Mouse (Mus musculus) kidney, postnatal 0 days (tissue): ENCODE measurements around the gene Smarcd3. TPM values are rescaled to one million over a fixed set of nuclear protein-coding genes. Genes with fewer than 3 reads are reported as not detected.

Source experiments
- ATAC-seq: fragments of 200-750 bp; cut with Nextera tagmentation; replicated peaks from 2 replicates; pipeline ENCODE4 v1.8.0; 2017; ENCODE audit warnings: low read depth, moderate number of reproducible peaks, moderate TSS enrichment, moderate library complexity; ENCODE audit not compliant: low FRiP score
- DNase-seq: peaks from one replicate; pipeline ENCODE4 v3.0.0-alpha.2; 2016; ENCODE audit warnings: low spot score
- H3K27ac ChIP-seq: fragments of 300-500 bp; sonication (generic); 2 replicates; pipeline ENCODE4 v1.5.1; 2014; ENCODE audit warnings: mild to moderate bottlenecking
- H3K27me3 ChIP-seq: fragments of 300-500 bp; sonication (generic); 2 replicates; pipeline ENCODE4 v1.6.1; 2014; ENCODE audit warnings: low read length, mixed read lengths; ENCODE audit not compliant: insufficient read depth
- H3K36me3 ChIP-seq: fragments of 300-500 bp; sonication (generic); 2 replicates; pipeline ENCODE4 v1.6.1; 2014; ENCODE audit warnings: low read length, mixed read lengths; ENCODE audit not compliant: insufficient read depth
- H3K4me1 ChIP-seq: fragments of 300-500 bp; sonication (generic); replicated peaks from 2 replicates; pipeline ENCODE4 v1.6.1; 2014; ENCODE audit warnings: antibody characterized with exemption, low read length, mixed read lengths; ENCODE audit not compliant: insufficient read depth
- H3K4me2 ChIP-seq: fragments of 300-500 bp; sonication (generic); 2 replicates; pipeline ENCODE4 v1.6.1; 2014; ENCODE audit warnings: mild to moderate bottlenecking, low read length, moderate library complexity, mixed read lengths
- H3K4me3 ChIP-seq: fragments of 300-500 bp; sonication (generic); replicated peaks from 2 replicates; pipeline ENCODE4 v1.5.1; 2014; ENCODE audit warnings: low read depth, low read length
- H3K9ac ChIP-seq: fragments of 300-500 bp; sonication (generic); 2 replicates; pipeline ENCODE4 v1.6.1; 2014; ENCODE audit warnings: low read depth, low read length
- H3K9me3 ChIP-seq: fragments of 300-500 bp; sonication (generic); replicated peaks from 2 replicates; pipeline ENCODE4 v1.6.1; 2016; ENCODE audit warnings: low read length, inconsistent platforms, mixed read lengths
- CTCF ChIP-seq: IDR thresholded peaks from 2 replicates; pipeline ENCODE4 v1.5.1; 2016; ENCODE audit warnings: antibody characterized with exemption, low read depth, mild to moderate bottlenecking, moderate library complexity
- WGBS: fragments of 180-500 bp; shearing (Covaris S2); extraction: QIAGEN DNeasy Blood & Tissue Kit; methylation state at CpG from one replicate; pipeline ENCODE4 v1.1.7; 2014; 5-methylcytosine and 5-hydroxymethylcytosine counted together
- polyA plus RNA-seq: library from polyadenylated mRNA; unstranded; fragments of >200 nt; fragmentation: Nextera tagmentation; extraction: Ambion mirVana; gene quantifications from 2 replicates; pipeline ENCODE4 v1.2.1, GENCODE M21; 2015

Gene Smarcd3
- polyA plus RNA-seq, 1 experiment from 2014 or later: 19.7 TPM

GRCm38 (mm10) chr5:24604080-24604655 is 20.0 kb downstream of the Smarcd3 start:
- Histone ChIP-seq H3K4me1 (peaks cover 38% of the 10 kb centered on the region), H3K9me3 (no peaks in the 10 kb centered on the region), H3K36me3 (no peaks in the 10 kb centered on the region), H3K9ac (peak overlapping the region; percentile 82), H3K27me3 (no peaks in the 10 kb centered on the region), H3K4me3 (peak overlapping the region; percentile 74), H3K27ac (peak overlapping the region; percentile 93), H3K4me2 (peak overlapping the region; percentile 55)
- WGBS: 14% methylated on average over 12 of the region's 12 CpGs
- no peak for TF ChIP-seq CTCF
- ATAC-seq (no peak), DNase-seq (no peak)

- WGBS: 55% methylated on average over 8 of the region's 8 CpGs
- Histone ChIP-seq H3K4me2 (peak overlapping the region; percentile 93), H3K9ac (0 out of 2 replicates have a peak overlapping the region, but pooled peaks have one; percentile 13), H3K9me3 (no peaks in the 10 kb centered on the region), H3K27me3 (peaks cover 4% of the 10 kb centered on the region; the same call in 1 of the 2 replicates), H3K36me3 (no peaks in the 10 kb centered on the region), H3K4me3 (no peak overlapping the region), H3K4me1 (peaks cover 44% of the 10 kb centered on the region), H3K27ac (peak overlapping the region; percentile 98)
- TF ChIP-seq CTCF: no peak
- ATAC-seq: no peak
- DNase-seq: no peak
These were observed 20.7 kb downstream of the Smarcd3 start for GRCm38 (mm10) chr5:24603431-24604010.

GRCm38 (mm10) chr5:24602751-24603343 is 21.4 kb downstream of the Smarcd3 start:
- H3K4me2 ChIP-seq: peak overlapping the region; percentile 93
- H3K4me3 ChIP-seq: peak overlapping the region; percentile 59
- H3K36me3 ChIP-seq: no peaks in the 10 kb centered on the region
- H3K27ac ChIP-seq: peak overlapping the region; percentile 98
- TF ChIP-seq CTCF: no peak
- ATAC-seq: peak; percentile 47
- peak; percentile 95 for DNase-seq
- H3K27me3 ChIP-seq: peaks cover 4% of the 10 kb centered on the region; the same call in 1 of the 2 replicates
- no peaks in the 10 kb centered on the region for H3K9me3 ChIP-seq
- H3K9ac ChIP-seq: peak overlapping the region; percentile 77
- H3K4me1 ChIP-seq: peaks cover 51% of the 10 kb centered on the region
- WGBS: 2% methylated on average over 16 of the region's 16 CpGs

- no peaks in the 10 kb centered on the region for H3K9me3 ChIP-seq
- peak overlapping the region; percentile 98 for H3K27ac ChIP-seq
- peak overlapping the region; percentile 77 for H3K9ac ChIP-seq
- DNase-seq (peak; percentile 87), ATAC-seq (peak; percentile 26)
- H3K36me3 ChIP-seq: no peaks in the 10 kb centered on the region
- under 1% methylated on average over 73 of the region's 73 CpGs for WGBS
- H3K4me1 ChIP-seq: peaks cover 52% of the 10 kb centered on the region
- no peak for TF ChIP-seq CTCF
- H3K4me3 ChIP-seq: peak overlapping the region; percentile 59
- peaks cover 4% of the 10 kb centered on the region; the same call in 1 of the 2 replicates for H3K27me3 ChIP-seq
- H3K4me2 ChIP-seq: peak overlapping the region; percentile 93
These were observed 22.1 kb downstream of the Smarcd3 start for GRCm38 (mm10) chr5:24601911-24602750.

GRCm38 (mm10) chr5:24601071-24601835 is 23.0 kb downstream of the Smarcd3 start:
- Histone ChIP-seq H3K27ac (peak overlapping the region; percentile 98), H3K4me3 (peak overlapping the region; percentile 59), H3K9ac (peak overlapping the region; percentile 77), H3K9me3 (no peaks in the 10 kb centered on the region), H3K4me2 (peak overlapping the region; percentile 93), H3K27me3 (peaks cover 4% of the 10 kb centered on the region; the same call in 1 of the 2 replicates), H3K36me3 (no peaks in the 10 kb centered on the region), H3K4me1 (peaks cover 52% of the 10 kb centered on the region)
- WGBS: 2% methylated on average over 33 of the region's 33 CpGs
- no peak for TF ChIP-seq CTCF
- DNase-seq: no peak
- ATAC-seq: peak; percentile 8; the same call in 1 of the 2 replicates
